Mouse (Mus musculus) adrenal gland (tissue): ENCODE data around the gene Zfyve28.

Source experiments
- intact Hi-C: fragments of 180-260 bp; cut with DNase I; formaldehyde crosslinking; loops from one replicate; pipeline ENCODE4 v1.15.1; 2025

The Zfyve28 gene

GRCm38 (mm10) chr5:34216025-34216424, 72.2 kb downstream of the Zfyve28 start:
- intact Hi-C loops = no loop called here

- intact Hi-C loops = no loop called here
Observed at GRCm38 (mm10) chr5:34213659-34214058, 74.6 kb downstream of the Zfyve28 start.

GRCm38 (mm10) chr5:34210279-34210678, 78.0 kb downstream of the Zfyve28 start:
- intact Hi-C loops = loop anchor here (1.0 kb wide), 1 partner anchor 45 kb away; no protein-coding TSS in a partner anchor

GRCm38 (mm10) chr5:34207503-34207902, 80.7 kb downstream of the Zfyve28 start:
- intact Hi-C loops = no loop called here

- intact Hi-C loops = no loop called here
Observed at GRCm38 (mm10) chr5:34205788-34206187, 82.5 kb downstream of the Zfyve28 start.

- intact Hi-C loops = no loop called here
Observed at GRCm38 (mm10) chr5:34204911-34205310, 83.3 kb downstream of the Zfyve28 start.

- intact Hi-C loops = no loop called here
Observed at GRCm38 (mm10) chr5:34202006-34202405, 86.2 kb downstream of the Zfyve28 start.

GRCm38 (mm10) chr5:34201396-34201795, 86.9 kb downstream of the Zfyve28 start:
- intact Hi-C loops = no loop called here

GRCm38 (mm10) chr5:34198615-34199014, 89.6 kb downstream of the Zfyve28 start:
- intact Hi-C loops = no loop called here

GRCm38 (mm10) chr5:34197243-34197642, 91.0 kb downstream of the Zfyve28 start:
- intact Hi-C loops = no loop called here

- intact Hi-C loops = no loop called here
Observed at GRCm38 (mm10) chr5:34196423-34196822, 91.8 kb downstream of the Zfyve28 start.

- intact Hi-C loops = no loop called here
Observed at GRCm38 (mm10) chr5:34195786-34196185, 92.5 kb downstream of the Zfyve28 start.

- intact Hi-C loops = no loop called here
Observed at GRCm38 (mm10) chr5:34194975-34195662, 93.1 kb downstream of the Zfyve28 start.

GRCm38 (mm10) chr5:34194426-34194825, 93.8 kb downstream of the Zfyve28 start:
- intact Hi-C loops = no loop called here

GRCm38 (mm10) chr5:34191843-34192242, 96.4 kb downstream of the Zfyve28 start:
- intact Hi-C loops = no loop called here

GRCm38 (mm10) chr5:34191021-34191420, 97.2 kb downstream of the Zfyve28 start:
- intact Hi-C loops = no loop called here

GRCm38 (mm10) chr5:34189521-34189920, 98.7 kb downstream of the Zfyve28 start:
- intact Hi-C loops = no loop called here

- intact Hi-C loops = no loop called here
Observed at GRCm38 (mm10) chr5:34188856-34189255, 99.4 kb downstream of the Zfyve28 start.

GRCm38 (mm10) chr5:34187601-34188316, 100.5 kb downstream of the Zfyve28 start, which contains the start of gene Mxd4:
TSS of gene Mxd4 (minus strand) at chr5:34187720.
- intact Hi-C loops = no loop called here

GRCm38 (mm10) chr5:34186961-34187391, 101.3 kb downstream of the Zfyve28 start:
- intact Hi-C loops = no loop called here

- intact Hi-C loops = no loop called here
Observed at GRCm38 (mm10) chr5:34186391-34186790, 101.9 kb downstream of the Zfyve28 start.

- intact Hi-C loops = no loop called here
Observed at GRCm38 (mm10) chr5:34185791-34186190, 102.5 kb downstream of the Zfyve28 start.
